Mouse (Mus musculus): Measurements from ENCODE around the gene Hoxc11. TPM values are rescaled to one million over a fixed set of nuclear protein-coding genes. Genes with fewer than 3 reads are reported as not detected.

Hoxc11 gene
- polyA plus RNA-seq, 1 experiment from 2014 or later = not detected

DNA sequence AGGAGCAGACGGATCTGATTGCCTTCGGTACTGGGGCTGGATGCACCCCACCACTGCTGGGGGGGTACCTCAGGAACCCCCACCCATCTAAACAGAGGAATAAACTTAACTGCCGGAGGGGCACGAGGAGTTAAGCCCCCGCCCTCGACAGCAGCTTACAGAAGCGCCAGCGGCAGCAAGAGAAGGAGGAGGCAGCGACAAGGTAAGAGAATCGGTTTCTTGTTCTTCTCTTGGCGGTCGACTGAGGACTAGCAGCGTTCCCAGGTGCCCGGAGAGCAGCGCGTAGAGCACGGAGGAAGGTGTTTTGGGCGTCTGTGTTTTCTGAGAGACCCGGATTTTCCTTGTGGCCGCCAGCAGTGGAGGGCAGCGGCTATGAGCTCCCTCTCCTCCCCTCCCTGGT lies 18.0 kb downstream of the Hoxc11 start:
- ATAC-seq (ENCODE audit: low FRiP score) = no peak
- H3K4me2 ChIP-seq = no peak overlapping the region
- 2% methylated on average over 21 of the region's 21 CpGs for WGBS

DNA sequence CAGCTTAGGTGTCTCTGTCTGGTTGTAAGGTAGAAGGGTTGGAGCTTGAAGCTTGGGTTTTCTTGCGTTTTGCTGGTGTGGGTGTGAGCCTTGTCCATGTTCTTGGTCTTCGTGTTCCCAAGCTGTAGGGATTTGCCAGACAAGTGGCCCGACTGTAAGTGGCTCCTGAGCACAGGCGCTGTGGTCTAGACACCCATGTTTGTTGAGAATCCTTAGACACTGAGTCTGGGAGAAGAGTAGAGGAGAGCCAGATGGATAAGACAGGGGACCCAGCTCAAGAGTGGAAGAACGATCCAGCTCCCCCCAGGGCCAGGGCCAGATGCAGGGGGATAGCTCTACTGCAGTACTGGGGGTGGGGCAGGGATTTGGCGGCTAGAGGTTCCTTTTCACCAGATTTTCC lies 18.5 kb downstream of the Hoxc11 start:
- no peak overlapping the region for H3K4me2 ChIP-seq
- ATAC-seq (ENCODE audit: low FRiP score) = no peak
- H3K4me1 ChIP-seq (replicated peaks) = no peaks in the 10 kb centered on the region
- H3K9me3 ChIP-seq = no peaks in the 10 kb centered on the region
- H3K9ac ChIP-seq = no peak overlapping the region
- WGBS = 2% methylated on average over 6 of the region's 6 CpGs
- H3K4me3 ChIP-seq = no peak overlapping the region
- H3K27me3 ChIP-seq = peaks cover 99% of the 10 kb centered on the region
- H3K36me3 ChIP-seq = no peaks in the 10 kb centered on the region
- no peak overlapping the region for H3K27ac ChIP-seq

More for the DNA sequence above, 18.0 kb downstream of the Hoxc11 start:
- Histone ChIP-seq H3K27me3 (peaks cover 99% of the 10 kb centered on the region), H3K4me1 (replicated peaks) (no peaks in the 10 kb centered on the region), H3K9ac (no peak overlapping the region), H3K9me3 (no peaks in the 10 kb centered on the region), H3K4me3 (no peak overlapping the region), H3K36me3 (no peaks in the 10 kb centered on the region), H3K27ac (no peak overlapping the region)

DNA sequence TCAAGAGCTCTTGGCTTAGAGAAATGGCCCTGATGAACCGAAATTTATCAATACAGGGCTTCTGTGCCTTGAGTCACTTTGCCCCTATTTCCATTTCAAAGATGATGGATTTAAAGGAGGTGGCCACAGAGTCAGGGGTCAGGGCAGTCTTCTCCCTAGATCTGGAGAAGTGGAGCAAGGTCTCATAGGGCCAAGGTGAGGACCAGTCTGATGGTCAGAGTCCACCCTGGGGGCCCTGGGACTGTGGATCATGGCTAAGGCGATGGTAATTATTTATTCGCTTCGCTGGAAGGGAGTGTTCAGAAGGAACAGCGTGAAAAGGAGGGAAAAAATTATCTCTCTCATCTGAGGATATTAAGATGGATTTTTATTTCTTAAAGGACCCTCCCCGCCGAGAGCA lies 20.8 kb downstream of the Hoxc11 start:
- no peak overlapping the region for H3K27ac ChIP-seq
- H3K4me2 ChIP-seq = no peak overlapping the region
- no peak for ATAC-seq (ENCODE audit: low FRiP score)
- no peak overlapping the region for H3K9ac ChIP-seq
- H3K4me1 ChIP-seq (replicated peaks) = no peaks in the 10 kb centered on the region
- peaks cover 100% of the 10 kb centered on the region for H3K27me3 ChIP-seq
- no peaks in the 10 kb centered on the region for H3K36me3 ChIP-seq
- no peak overlapping the region for H3K4me3 ChIP-seq
- 4% methylated on average over 7 of the region's 7 CpGs for WGBS
- no peaks in the 10 kb centered on the region for H3K9me3 ChIP-seq

DNA sequence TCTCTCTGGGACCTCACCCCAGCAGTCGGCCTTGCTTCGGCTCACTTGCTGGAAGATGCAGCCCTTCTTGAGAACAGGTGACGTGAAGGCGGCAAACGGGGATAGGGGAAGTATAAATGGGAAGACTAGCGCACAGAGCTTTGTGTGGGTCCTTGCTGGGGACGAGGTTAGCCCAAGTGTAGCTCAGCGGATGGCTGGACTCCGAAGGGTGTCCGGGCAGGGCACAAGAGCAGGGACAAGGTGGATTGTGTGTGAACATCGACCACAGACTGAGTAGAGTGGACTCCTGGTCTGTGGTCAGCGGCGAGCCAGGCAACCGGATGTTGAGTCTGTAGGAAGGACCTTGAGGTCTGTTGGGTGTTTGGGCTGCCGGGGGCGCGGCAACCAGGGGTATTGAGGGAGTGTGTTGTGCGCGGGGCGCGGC lies 21.5 kb downstream of the Hoxc11 start:
- WGBS = 1% methylated on average over 21 of the region's 21 CpGs
- no peak overlapping the region for H3K9ac ChIP-seq
- H3K4me1 ChIP-seq (replicated peaks) = no peaks in the 10 kb centered on the region
- no peak overlapping the region; the same call in 1 of the 2 replicates for H3K4me3 ChIP-seq
- no peak overlapping the region for H3K27ac ChIP-seq
- H3K9me3 ChIP-seq = no peaks in the 10 kb centered on the region
- H3K4me2 ChIP-seq = no peak overlapping the region
- H3K36me3 ChIP-seq = no peaks in the 10 kb centered on the region
- peaks cover 100% of the 10 kb centered on the region for H3K27me3 ChIP-seq
- ATAC-seq (ENCODE audit: low FRiP score) = no peak

DNA sequence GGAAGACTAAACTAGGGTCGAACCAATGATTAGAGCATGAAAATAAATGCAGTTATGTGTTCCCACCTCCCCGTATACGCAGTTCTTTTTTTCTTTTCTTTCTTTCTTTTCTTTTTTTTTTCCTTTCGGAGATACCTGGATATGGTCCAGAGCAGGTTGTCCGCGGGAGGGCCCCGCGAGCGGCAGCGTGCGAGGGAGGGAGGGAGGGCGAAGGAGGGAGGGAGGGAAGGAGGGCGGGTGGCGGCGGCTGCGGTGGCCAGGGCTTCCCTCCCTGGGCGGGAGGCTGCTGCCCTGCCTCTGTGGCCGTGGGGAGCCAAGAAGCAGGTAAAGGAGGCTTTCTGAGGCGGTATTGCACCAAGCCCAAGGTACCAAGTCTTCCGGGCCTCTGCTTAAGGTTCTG lies 21.9 kb downstream of the Hoxc11 start, which contains the start of gene Hoxc9:
Gene Hoxc9 (plus strand): TSS at position 269 of the 400 bp plus-strand sequence.
- no peaks in the 10 kb centered on the region for H3K36me3 ChIP-seq
- H3K27me3 ChIP-seq = peaks cover 100% of the 10 kb centered on the region
- H3K4me3 ChIP-seq = no peak within 1 kb of the TSS; the same call in 1 of the 2 replicates
- no peak for ATAC-seq (ENCODE audit: low FRiP score)
- no peak within 1 kb of the TSS for H3K4me2 ChIP-seq
- H3K4me1 ChIP-seq (replicated peaks) = no peaks in the 10 kb centered on the region
- H3K9ac ChIP-seq = no peak within 1 kb of the TSS
- 0% methylated on average over 7 of the region's 20 CpGs for WGBS
- no peak within 1 kb of the TSS for H3K27ac ChIP-seq
- no peaks in the 10 kb centered on the region for H3K9me3 ChIP-seq

DNA sequence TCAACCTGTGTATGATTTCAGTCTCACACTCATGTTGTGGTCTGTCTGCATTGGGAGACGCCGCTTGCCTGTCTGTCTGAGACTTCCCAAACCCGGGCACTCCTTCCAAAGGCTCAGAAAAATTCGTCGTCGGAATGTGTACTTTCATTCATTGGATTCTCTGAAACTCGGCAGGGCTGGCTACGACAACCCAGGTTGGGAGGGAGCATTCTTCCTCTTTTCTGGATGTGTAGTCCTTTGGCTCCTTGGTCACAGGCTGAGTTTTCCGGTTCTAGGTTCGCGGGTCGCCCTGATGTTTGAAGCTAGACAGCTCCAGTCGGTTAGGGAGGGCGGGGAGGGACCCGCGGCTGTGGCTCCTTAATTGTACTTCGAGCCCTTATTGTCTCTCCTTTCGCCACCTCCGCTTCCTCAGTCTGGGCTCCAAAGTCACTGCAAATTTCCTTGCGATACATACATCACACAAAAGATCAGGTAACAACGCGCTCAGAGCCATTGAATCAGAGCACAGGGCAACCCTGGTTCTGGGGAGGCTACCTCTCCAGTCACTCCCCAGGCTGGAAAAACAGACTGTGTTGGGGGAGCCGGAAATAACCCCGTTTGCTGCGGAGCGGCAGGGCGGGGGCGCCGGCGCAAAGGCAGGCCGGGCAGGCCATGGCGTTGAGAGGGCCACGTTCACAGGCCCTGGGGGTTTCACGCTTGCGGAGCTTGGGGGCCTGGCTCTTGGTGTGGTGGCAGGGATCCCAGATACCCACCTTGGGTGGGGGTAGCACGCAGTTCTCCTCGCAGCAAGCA lies 22.6 kb downstream of the Hoxc11 start:
- no peak overlapping the region for H3K27ac ChIP-seq
- no peaks in the 10 kb centered on the region for H3K36me3 ChIP-seq
- no peak overlapping the region for H3K9ac ChIP-seq
- ATAC-seq (ENCODE audit: low FRiP score) = no peak
- WGBS = under 1% methylated on average over 37 of the region's 37 CpGs
- H3K9me3 ChIP-seq = no peaks in the 10 kb centered on the region
- peaks cover 4% of the 10 kb centered on the region; the same call in 1 of the 2 replicates for H3K4me1 ChIP-seq (replicated peaks)
- no peak overlapping the region for H3K4me2 ChIP-seq
- H3K4me3 ChIP-seq = no peak overlapping the region
- peaks cover 100% of the 10 kb centered on the region for H3K27me3 ChIP-seq

DNA sequence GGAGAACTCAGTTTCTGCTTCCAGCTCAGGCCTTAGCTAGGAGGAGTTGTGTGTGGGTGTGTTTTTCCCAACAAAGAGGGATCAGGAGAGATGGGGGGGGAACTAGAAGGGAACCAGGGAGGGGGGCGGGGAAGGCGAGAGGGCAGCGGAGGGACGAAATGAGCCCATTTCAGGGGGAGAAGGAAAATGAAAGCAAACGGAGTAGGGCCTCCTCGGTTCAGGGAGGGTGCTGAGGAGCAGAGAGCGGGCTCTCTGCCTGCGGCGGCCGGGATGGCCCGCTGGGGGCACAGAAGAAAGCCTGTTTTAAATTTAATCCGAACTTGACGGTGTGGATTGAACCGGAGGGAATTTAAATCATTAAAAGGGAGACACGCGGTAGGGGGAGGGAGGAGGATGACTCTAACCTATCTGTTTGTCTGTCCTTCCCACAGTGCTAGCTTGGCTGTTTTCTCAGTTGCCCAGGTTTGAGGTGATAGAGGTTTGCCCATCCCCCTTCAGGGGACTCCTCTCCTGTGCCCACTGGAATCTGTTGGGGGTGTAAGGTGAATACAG lies 23.3 kb downstream of the Hoxc11 start:
- H3K27ac ChIP-seq = no peak overlapping the region
- no peaks in the 10 kb centered on the region for H3K9me3 ChIP-seq
- no peaks in the 10 kb centered on the region for H3K36me3 ChIP-seq
- no peak overlapping the region for H3K9ac ChIP-seq
- WGBS = 2% methylated on average over 16 of the region's 16 CpGs
- no peak for ATAC-seq (ENCODE audit: low FRiP score)
- H3K4me2 ChIP-seq = no peak overlapping the region
- peaks cover 7% of the 10 kb centered on the region; the same call in 1 of the 2 replicates for H3K4me1 ChIP-seq (replicated peaks)
- peaks cover 100% of the 10 kb centered on the region for H3K27me3 ChIP-seq
- no peak overlapping the region for H3K4me3 ChIP-seq

DNA sequence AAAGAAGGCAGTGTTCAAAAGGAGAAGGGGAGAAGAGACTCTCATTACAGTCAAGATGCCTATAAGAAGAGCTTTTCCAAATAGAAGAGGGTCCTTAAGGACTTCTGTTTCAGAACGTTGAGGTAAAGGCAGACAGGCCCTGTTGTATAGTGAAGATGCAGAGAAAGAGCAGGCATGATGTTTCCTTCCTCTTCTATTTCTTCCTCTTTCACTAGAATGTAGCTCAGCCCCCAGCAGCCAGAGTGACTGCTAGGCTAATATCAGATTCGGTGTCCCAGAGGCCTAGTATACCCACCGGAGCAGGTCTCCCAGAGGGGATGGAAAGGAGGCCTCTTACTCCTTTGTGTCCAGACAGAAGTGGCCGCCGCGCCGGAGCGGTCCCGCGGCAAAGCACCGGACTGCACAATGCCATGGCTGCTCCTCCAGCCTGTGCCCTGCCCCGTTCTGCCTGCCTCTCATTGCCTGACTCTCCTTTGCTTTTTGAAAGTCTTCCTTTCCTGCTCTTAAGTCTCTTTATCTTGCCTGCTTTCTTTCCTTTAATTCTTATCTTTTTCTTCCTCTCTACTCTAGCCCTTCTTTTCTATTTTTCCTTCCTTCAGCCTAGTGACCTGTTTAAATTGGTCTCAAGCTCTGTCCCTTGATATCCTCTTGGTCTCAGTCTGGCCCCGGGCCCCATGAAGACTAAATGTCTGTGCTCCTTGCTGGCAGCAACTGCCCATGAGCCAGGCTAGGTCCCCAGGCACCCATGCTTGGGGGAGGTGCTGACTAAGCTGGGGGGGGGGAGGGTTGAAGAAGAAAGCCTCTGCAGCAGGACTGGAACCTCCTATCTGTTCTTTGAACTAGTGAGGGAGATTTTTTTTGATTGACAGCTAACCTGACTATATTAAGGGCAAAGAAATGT lies 24.6 kb downstream of the Hoxc11 start:
- no peak overlapping the region for H3K4me3 ChIP-seq
- peaks cover 100% of the 10 kb centered on the region for H3K27me3 ChIP-seq

DNA sequence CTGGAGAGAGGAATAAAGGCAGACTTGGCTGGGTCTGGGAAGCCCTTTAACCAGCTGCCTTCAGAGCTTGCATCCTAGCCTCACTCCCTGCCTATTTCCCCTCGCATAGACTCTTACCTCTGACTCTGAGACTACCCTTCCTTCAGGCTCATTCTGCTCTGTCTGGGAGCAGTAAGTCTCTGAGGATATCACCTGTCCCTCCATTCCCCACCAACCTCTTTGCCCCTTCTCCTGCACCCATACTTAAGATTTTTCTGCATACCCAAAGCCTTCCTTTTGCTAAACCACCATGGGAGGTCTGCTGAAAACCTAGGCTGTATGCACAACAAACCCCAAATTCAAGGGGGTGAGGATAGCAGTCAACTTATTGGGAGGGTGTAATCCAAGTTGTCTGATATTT lies 25.7 kb downstream of the Hoxc11 start:
- H3K27me3 ChIP-seq = peaks cover 100% of the 10 kb centered on the region
- no peaks in the 10 kb centered on the region for H3K9me3 ChIP-seq
- ATAC-seq (ENCODE audit: low FRiP score) = no peak
- H3K4me3 ChIP-seq = no peak overlapping the region
- 0% methylated on average over 1 of the region's 1 CpGs for WGBS
- no peaks in the 10 kb centered on the region for H3K36me3 ChIP-seq
- H3K9ac ChIP-seq = no peak overlapping the region
- no peak overlapping the region for H3K4me2 ChIP-seq
- peaks cover 7% of the 10 kb centered on the region; the same call in 1 of the 2 replicates for H3K4me1 ChIP-seq (replicated peaks)
- H3K27ac ChIP-seq = no peak overlapping the region

More for the DNA sequence above, 24.6 kb downstream of the Hoxc11 start:
- Histone ChIP-seq H3K9ac (no peak overlapping the region), H3K27ac (no peak overlapping the region), H3K4me2 (no peak overlapping the region), H3K4me1 (replicated peaks) (peaks cover 7% of the 10 kb centered on the region; the same call in 1 of the 2 replicates), H3K9me3 (no peaks in the 10 kb centered on the region), H3K36me3 (no peaks in the 10 kb centered on the region)
- no peak for ATAC-seq (ENCODE audit: low FRiP score)
- WGBS = 1% methylated on average over 13 of the region's 13 CpGs

DNA sequence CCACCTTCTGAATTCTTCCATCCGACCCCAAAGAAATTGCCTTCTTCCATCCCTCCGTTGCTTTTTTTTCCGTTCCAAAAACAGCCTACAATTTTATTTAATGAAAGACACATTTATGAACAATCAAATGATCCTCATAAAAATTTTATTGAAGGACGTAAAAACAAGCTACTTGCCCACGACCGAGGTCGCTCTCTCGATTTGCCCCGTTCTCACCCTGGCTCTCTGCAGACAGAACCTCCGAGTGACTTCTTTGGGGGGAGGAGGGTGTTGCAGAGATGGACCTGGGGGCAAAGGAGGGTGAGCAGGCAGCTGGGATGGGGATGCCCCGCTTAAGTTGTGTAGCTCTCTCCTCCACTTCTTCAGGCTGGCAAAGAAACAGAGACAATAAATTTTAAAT lies 26.1 kb downstream of the Hoxc11 start:
- WGBS = 5% methylated on average over 11 of the region's 11 CpGs
- no peak overlapping the region for H3K9ac ChIP-seq
- peaks cover 7% of the 10 kb centered on the region; the same call in 1 of the 2 replicates for H3K4me1 ChIP-seq (replicated peaks)
- no peak overlapping the region for H3K27ac ChIP-seq
- ATAC-seq (ENCODE audit: low FRiP score) = no peak
- no peaks in the 10 kb centered on the region for H3K9me3 ChIP-seq
- H3K27me3 ChIP-seq = peaks cover 100% of the 10 kb centered on the region
- H3K36me3 ChIP-seq = no peaks in the 10 kb centered on the region
- no peak overlapping the region for H3K4me2 ChIP-seq
- H3K4me3 ChIP-seq = no peak overlapping the region

DNA sequence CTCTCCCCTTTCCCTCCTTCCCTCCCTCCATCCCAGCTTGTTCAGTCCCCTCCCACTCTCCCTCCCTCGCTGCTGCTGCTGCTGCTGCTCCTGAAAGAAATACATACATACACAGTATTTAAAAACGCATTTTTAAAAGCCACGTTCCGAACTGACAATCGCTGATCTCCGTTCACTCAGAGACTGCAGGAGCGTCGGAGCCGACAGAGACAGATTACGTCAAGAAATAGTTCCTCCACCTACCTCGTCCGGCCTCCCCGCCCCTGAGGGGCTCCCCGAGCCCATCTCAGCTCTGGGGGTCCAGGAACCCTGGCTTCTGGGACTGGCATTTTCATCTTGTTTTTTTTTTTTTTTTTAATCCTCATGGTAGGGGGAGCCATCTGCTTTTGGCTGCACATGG lies 26.7 kb downstream of the Hoxc11 start:
- Histone ChIP-seq H3K27me3 (peaks cover 100% of the 10 kb centered on the region), H3K27ac (no peak overlapping the region), H3K36me3 (no peaks in the 10 kb centered on the region), H3K4me3 (peak overlapping the region; percentile 14; the same call in 1 of the 2 replicates), H3K4me1 (replicated peaks) (peaks cover 7% of the 10 kb centered on the region; the same call in 1 of the 2 replicates), H3K9ac (no peak overlapping the region), H3K4me2 (0 out of 2 replicates have a peak overlapping the region, but pooled peaks have one; percentile 13), H3K9me3 (no peaks in the 10 kb centered on the region)
- 0% methylated on average over 14 of the region's 14 CpGs for WGBS
- ATAC-seq (ENCODE audit: low FRiP score) = no peak

All from hindbrain, embryonic 13.5 days (tissue).